Mouse (Mus musculus): Measurements from ENCODE around the gene Klhl33. TPM values are rescaled to one million over a fixed set of nuclear protein-coding genes. Genes with fewer than 3 reads are reported as not detected.

Klhl33 gene
- polyA plus RNA-seq, 1 experiment from 2014 or later = 4.1 TPM

DNA sequence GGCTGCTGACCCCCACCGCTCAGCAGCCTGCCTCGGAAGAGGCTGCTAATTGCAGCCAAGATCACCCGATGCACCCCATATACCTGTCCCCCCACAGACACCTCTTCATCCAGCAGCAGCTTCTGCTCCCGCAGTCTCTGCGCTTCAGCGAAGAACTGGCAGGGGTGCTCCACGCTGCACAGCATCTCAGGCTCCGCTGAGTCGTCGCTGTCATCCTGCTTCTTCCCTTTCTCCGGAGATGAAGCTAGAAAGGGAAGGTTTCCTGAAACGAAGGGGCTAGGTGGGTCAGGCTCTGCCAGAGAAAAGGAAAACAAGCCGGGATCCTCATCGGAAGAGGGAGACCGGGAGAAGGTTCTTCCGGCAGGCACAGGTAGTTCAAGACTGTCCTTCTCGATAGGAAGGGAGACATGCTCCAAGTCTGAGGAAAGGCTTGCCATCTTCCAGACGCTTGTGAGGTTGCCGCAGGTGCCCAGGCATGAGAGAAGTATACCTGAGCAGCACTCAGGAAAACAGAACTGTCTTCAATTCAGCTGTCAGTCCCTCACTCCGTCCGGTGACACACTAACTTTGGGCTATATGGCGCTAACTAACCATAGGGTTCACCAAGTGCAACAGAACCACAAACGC lies 447 bp downstream of the Klhl33 start:
- 17% methylated on average over 23 of the region's 23 CpGs for WGBS

DNA sequence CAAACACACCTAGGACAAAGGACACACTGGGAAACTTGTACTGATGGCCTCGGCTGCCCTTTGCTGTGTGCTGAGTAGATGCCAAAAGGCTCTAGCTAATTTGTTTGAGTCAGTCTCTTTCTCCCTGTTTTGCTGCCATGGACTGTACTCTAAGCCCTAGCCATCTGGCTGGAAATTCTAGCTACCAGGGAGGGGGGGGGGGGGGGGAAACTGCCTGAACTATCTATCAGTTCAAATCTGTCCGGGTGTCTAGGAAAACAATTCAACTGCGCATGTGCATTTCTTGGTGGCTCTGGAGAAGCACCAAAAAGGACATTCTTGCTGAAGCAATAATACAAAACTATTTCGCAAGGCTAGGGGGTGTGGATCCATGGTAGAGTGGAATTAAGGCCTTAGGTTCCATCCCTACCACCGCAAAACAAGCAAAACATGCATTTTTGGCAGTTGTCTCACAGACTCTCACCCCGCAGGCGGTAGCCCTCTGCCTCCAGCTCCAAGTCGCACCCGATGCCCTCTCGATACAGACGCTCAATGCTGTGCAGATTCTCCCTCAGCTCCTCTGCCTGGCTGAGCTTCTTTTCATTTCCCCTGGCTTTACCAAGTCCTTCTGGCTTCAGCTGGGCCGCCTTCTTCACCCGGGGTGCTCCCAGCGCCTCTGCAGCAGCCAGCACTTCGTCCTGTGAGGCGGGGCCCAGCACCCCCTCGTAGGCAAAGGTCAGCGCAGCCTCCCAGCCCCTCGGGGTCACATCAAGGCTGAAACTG lies 1.1 kb downstream of the Klhl33 start:
- Histone ChIP-seq H3K27me3 (replicated peaks) (0 out of 2 replicates have a peak, but pooled peaks cover 5% of the 10 kb centered on the region), H3K9ac (replicated peaks) (peak overlapping the region; percentile 66), H3K27ac (replicated peaks) (peak overlapping the region; percentile 65), H3K36me3 (no peaks in the 10 kb centered on the region), H3K4me1 (peaks cover 15% of the 10 kb centered on the region), H3K4me3 (replicated peaks) (peak overlapping the region; percentile 51), H3K9me3 (replicated peaks) (no peaks in the 10 kb centered on the region), H3K4me2 (peak overlapping the region; percentile 90)
- WGBS = 18% methylated on average over 19 of the region's 19 CpGs
- peak; percentile 79 for ATAC-seq (ENCODE audit: low FRiP score)

More for the DNA sequence above, 447 bp downstream of the Klhl33 start:
- peak overlapping the region; percentile 90 for H3K4me2 ChIP-seq
- no peaks in the 10 kb centered on the region for H3K9me3 ChIP-seq (replicated peaks)
- peak overlapping the region; percentile 66 for H3K9ac ChIP-seq (replicated peaks)
- ATAC-seq (ENCODE audit: low FRiP score) = peak; percentile 93
- H3K4me3 ChIP-seq (replicated peaks) = peak overlapping the region; percentile 51
- peak overlapping the region; percentile 65 for H3K27ac ChIP-seq (replicated peaks)
- H3K4me1 ChIP-seq = peaks cover 15% of the 10 kb centered on the region
- 0 out of 2 replicates have a peak, but pooled peaks cover 5% of the 10 kb centered on the region for H3K27me3 ChIP-seq (replicated peaks)
- H3K36me3 ChIP-seq = no peaks in the 10 kb centered on the region

DNA sequence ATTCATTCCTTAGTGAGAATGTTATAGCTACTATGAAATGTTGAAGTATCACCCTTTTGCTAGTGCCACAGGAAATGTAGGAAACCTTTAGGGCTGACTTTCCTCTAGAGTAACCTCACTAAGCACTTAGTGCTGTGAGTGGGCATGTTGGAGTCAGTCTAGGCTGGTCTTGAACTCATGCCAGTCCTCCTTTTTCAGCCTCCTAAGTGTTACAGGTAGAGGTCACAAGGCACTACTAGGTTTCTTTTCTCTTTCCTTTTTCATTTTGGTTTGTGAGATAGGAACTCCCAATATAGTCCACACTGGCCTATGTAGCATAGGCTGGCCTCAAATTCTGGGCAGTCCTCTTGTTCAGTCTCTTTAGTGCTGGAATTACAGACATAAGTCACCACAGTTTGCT lies 1.9 kb downstream of the Klhl33 start:
- peak overlapping the region; percentile 90 for H3K4me2 ChIP-seq
- no peak overlapping the region for H3K9ac ChIP-seq (replicated peaks)
- H3K27ac ChIP-seq (replicated peaks) = no peak overlapping the region
- ATAC-seq (ENCODE audit: low FRiP score) = no peak
- H3K4me1 ChIP-seq = peaks cover 15% of the 10 kb centered on the region
- no peaks in the 10 kb centered on the region for H3K36me3 ChIP-seq
- 0 out of 2 replicates have a peak, but pooled peaks cover 5% of the 10 kb centered on the region for H3K27me3 ChIP-seq (replicated peaks)
- no peak overlapping the region for H3K4me3 ChIP-seq (replicated peaks)
- no peaks in the 10 kb centered on the region for H3K9me3 ChIP-seq (replicated peaks)

DNA sequence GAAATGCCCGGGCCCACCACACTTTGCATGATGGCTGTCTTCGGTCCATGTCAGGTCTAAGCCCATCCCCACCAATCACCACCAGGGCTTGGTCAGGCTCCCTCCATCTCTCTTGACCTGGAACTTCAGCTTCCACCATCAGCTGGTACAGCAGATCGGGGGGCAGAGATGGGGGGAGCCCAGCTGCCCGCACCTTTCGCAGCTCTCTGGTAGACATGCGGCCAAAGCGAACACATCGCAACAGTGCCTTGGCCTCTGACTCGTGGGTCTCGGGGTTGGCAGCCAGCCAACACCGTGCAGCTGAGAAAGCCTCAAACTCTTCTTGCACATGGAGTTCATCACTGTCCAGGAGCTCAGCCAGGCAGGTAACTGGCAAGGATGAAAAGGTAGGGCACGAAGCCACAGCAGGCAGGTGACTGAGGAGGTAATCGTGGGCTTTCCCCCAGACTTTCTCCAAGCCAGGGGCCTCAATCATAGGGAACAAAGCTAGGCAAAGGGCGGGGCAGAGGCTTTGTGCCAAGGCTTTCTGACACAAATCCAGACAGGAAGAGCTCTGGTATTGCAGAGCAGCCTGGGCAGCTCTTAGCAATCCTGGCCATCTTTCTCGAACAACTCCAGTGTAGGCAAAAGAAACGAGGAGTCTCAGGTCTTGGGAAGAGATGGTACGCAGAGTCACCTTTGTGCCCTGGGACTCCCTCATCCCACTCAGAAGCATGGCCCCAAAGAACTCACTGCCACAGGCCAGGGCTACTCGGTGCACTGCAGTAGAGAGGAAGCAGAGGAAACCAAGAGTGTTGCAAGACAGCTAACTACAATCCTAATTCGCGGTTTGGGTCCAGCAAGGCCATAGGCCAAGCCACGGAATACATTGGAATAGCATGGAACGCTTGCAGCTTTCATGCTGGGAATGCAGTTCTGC lies 4.5 kb downstream of the Klhl33 start:
- no peak for ATAC-seq (ENCODE audit: low FRiP score)
- 0 out of 2 replicates have a peak, but pooled peaks cover 5% of the 10 kb centered on the region for H3K27me3 ChIP-seq (replicated peaks)
- H3K27ac ChIP-seq (replicated peaks) = no peak overlapping the region
- H3K9me3 ChIP-seq (replicated peaks) = no peaks in the 10 kb centered on the region
- H3K36me3 ChIP-seq = no peaks in the 10 kb centered on the region
- no peak overlapping the region for H3K4me3 ChIP-seq (replicated peaks)
- H3K4me2 ChIP-seq = no peak overlapping the region
- 85% methylated on average over 22 of the region's 22 CpGs for WGBS
- no peak overlapping the region for H3K9ac ChIP-seq (replicated peaks)
- H3K4me1 ChIP-seq = peaks cover 15% of the 10 kb centered on the region

DNA sequence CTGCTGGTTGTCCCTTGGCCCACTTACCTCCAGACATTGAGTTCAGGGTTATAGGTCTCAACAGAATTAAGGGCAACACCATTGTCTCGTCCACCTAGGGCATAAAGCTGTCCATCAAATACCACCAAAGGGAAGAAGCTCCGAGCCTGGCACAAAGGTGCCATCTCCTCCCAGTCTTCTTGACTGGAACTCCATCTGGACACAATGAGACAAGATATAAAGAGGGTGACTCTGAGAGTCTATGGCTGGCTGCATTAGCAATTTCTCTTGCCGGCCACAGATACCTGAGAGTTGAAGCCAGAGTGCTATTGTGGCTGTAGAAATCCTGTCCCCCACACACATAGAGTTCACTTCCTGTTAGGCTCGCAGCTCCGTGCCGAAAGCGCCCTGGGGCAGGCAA lies 5.2 kb downstream of the Klhl33 start:
- Histone ChIP-seq H3K36me3 (no peaks in the 10 kb centered on the region), H3K4me2 (no peak overlapping the region), H3K27ac (replicated peaks) (no peak overlapping the region), H3K9ac (replicated peaks) (no peak overlapping the region), H3K4me3 (replicated peaks) (no peak overlapping the region), H3K9me3 (replicated peaks) (no peaks in the 10 kb centered on the region), H3K27me3 (replicated peaks) (0 out of 2 replicates have a peak, but pooled peaks cover 5% of the 10 kb centered on the region), H3K4me1 (peaks cover 12% of the 10 kb centered on the region)
- 87% methylated on average over 7 of the region's 7 CpGs for WGBS
- ATAC-seq (ENCODE audit: low FRiP score) = no peak

DNA sequence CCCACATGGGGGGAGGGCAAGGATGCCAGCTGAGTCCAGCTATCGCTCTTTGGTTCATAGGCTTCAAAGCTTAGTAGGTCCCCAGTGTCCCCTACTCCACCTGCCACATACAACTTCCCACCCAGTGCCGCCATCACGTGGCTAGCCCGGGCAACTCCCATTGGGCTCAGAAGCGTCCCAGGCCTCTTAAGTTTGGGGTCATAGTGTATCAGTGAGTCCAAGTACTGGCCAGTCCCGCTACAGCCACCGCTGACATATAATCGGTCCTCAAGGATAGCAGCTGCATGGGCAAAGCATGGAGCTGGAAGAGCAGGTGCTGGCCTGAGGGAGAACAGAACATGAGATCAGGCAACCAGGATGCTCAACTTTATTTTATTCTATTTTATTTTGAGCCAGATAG lies 5.7 kb downstream of the Klhl33 start:
- H3K9me3 ChIP-seq (replicated peaks) = no peaks in the 10 kb centered on the region

DNA sequence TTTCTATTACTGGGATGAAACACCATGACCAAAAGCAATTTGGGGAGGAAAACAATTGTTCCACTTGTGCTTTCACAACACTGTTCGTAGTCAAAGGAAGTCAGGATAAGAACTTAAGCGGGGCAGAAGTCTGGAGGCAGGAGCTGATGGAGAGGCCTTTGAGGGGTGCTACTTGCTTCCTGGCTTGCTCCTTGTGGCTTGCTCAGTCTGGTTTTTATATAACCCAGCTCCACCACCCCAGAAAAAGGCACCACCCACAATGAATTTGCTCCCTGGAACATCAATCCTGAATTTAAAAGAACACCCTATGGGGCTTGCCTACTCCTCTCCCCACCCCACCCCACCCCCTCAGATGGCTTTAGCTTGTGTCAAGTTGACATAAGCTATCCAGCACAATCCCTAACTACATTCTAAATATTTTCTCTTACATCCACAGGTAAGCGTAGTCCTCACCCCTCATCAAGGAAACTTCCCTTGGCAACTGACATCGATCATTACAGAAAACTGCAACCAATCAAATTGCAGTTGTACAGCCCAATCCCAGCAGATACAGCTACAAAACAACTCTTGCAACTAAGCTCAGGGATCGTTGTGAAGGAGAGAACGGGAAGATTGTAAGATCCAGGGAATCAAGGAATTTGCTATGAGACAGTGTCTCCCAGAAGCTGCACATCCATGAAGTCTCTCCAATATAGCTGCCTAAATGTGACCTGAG lies 20.9 kb downstream of the Klhl33 start:
- no peak overlapping the region for H3K9ac ChIP-seq (replicated peaks)
- H3K4me1 ChIP-seq = no peaks in the 10 kb centered on the region
- no peaks in the 10 kb centered on the region for H3K27me3 ChIP-seq (replicated peaks)
- no peak overlapping the region for H3K27ac ChIP-seq (replicated peaks)
- no peak for ATAC-seq (ENCODE audit: low FRiP score)
- H3K4me2 ChIP-seq = no peak overlapping the region
- H3K36me3 ChIP-seq = no peaks in the 10 kb centered on the region
- no peaks in the 10 kb centered on the region for H3K9me3 ChIP-seq (replicated peaks)
- WGBS = 90% methylated on average over 6 of the region's 6 CpGs
- H3K4me3 ChIP-seq (replicated peaks) = no peak overlapping the region

More for the DNA sequence above, 5.7 kb downstream of the Klhl33 start:
- peaks cover 7% of the 10 kb centered on the region for H3K4me1 ChIP-seq
- H3K27ac ChIP-seq (replicated peaks) = no peak overlapping the region
- H3K36me3 ChIP-seq = no peaks in the 10 kb centered on the region
- no peak overlapping the region for H3K4me2 ChIP-seq
- ATAC-seq (ENCODE audit: low FRiP score) = no peak
- WGBS = 89% methylated on average over 8 of the region's 8 CpGs
- H3K27me3 ChIP-seq (replicated peaks) = 0 out of 2 replicates have a peak, but pooled peaks cover 5% of the 10 kb centered on the region
- no peak overlapping the region for H3K4me3 ChIP-seq (replicated peaks)
- no peak overlapping the region for H3K9ac ChIP-seq (replicated peaks)

DNA sequence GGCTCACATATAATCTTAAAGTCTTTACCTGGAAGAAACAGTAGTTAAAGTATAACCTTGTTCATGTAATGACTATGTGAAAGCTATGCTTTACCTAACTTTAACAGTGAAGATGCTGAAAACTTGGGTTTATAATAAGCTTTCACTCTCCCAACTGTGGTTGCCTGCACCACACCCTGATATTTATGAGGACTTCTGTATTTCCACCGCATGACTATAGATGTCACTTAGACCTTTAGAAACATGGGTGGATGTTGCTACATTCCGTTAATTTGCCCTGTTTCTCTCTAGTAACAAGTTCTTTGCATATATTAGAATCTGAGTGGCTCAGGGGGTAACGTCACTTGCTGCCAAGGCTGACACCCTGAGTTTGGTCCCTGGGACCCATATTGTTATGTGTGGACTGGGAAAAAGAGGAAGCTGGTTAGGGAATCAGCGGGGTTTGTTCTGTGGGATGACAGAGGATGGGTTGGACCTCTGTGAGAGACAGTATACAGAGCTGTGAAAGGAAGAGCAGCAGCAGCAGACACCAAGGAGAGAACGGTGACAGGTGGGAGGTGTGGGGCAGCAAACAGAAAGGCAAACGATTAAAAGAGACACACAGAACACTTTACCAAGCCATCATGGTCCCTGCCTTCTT lies 21.6 kb downstream of the Klhl33 start:
- Histone ChIP-seq H3K4me1 (peaks cover 5% of the 10 kb centered on the region; the same call in 1 of the 2 replicates), H3K4me3 (replicated peaks) (no peak overlapping the region), H3K9ac (replicated peaks) (no peak overlapping the region), H3K27ac (replicated peaks) (no peak overlapping the region), H3K27me3 (replicated peaks) (no peaks in the 10 kb centered on the region), H3K36me3 (no peaks in the 10 kb centered on the region), H3K9me3 (replicated peaks) (no peaks in the 10 kb centered on the region), H3K4me2 (no peak overlapping the region)
- WGBS = 85% methylated on average over 6 of the region's 6 CpGs
- ATAC-seq (ENCODE audit: low FRiP score) = no peak

DNA sequence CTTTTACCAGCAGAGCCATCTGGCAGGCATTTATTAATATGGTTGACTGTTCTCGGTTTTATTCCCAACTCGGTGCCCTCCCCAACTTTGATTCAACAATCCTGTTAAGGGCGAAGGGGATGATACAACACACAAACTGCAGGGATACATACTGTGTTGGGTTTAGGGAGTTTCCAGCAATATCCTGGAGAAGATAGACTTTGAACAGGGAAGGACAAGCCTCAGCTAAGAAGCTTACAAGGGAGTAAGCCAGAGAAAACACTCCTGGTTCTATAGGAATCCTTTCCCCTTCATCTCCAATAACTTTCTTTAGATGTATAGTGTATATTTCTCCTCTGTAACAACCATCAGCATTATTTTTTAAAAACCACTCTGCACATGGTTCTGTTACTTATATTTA lies 22.1 kb downstream of the Klhl33 start:
- no peak for ATAC-seq (ENCODE audit: low FRiP score)

DNA sequence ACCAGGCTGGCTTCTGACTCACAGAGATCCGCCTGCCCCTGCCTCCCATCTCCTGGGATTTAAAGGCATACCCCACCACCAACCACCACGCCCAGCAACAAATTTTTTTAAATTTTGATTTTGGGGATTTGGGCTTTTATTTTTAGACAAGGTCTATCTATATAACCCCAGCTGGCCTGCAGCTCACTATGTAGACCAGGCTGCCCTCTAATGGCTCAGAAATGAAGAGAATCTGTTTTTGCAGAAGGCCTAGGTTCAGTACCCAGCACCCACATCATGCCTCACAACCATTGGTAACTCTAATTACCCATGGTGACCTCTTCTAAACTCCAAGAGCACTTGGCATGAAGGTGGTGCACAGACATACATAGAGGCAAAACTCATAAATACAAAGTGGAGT lies 26.0 kb downstream of the Klhl33 start:
- H3K4me1 ChIP-seq = peaks cover 10% of the 10 kb centered on the region
- WGBS = 96% methylated on average over 2 of the region's 2 CpGs
- H3K9me3 ChIP-seq (replicated peaks) = no peaks in the 10 kb centered on the region
- no peak overlapping the region for H3K4me3 ChIP-seq (replicated peaks)
- no peaks in the 10 kb centered on the region for H3K36me3 ChIP-seq
- H3K27me3 ChIP-seq (replicated peaks) = no peaks in the 10 kb centered on the region
- no peak overlapping the region for H3K27ac ChIP-seq (replicated peaks)
- H3K4me2 ChIP-seq = peak overlapping the region; percentile 75
- ATAC-seq (ENCODE audit: low FRiP score) = no peak
- no peak overlapping the region for H3K9ac ChIP-seq (replicated peaks)

More for the DNA sequence above, 22.1 kb downstream of the Klhl33 start:
- Histone ChIP-seq H3K27me3 (replicated peaks) (no peaks in the 10 kb centered on the region), H3K4me1 (peaks cover 7% of the 10 kb centered on the region), H3K27ac (replicated peaks) (no peak overlapping the region), H3K9me3 (replicated peaks) (no peaks in the 10 kb centered on the region), H3K9ac (replicated peaks) (no peak overlapping the region), H3K36me3 (no peaks in the 10 kb centered on the region), H3K4me3 (replicated peaks) (no peak overlapping the region), H3K4me2 (no peak overlapping the region)
- WGBS = 88% methylated on average over 3 of the region's 3 CpGs
